In the genomic region with DNA sequence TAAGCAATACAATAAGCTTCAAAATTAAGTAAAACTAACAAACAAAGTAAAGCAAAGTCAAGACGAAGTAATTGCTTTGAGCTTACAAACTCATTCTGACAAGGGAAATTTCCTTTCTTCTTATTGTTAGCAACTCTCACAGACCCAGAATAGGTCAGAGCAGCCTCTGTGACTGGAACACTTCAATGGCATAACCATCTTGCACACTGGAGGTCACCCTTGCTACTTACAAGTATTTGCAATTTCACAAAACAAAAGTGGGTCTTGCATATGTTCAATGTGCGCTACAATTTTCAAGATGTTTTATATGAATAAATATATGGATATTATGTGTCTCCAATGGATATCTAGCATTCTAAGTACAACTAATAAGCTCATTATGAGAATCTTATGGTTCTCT, we compare ENCODE assay signal across 25 mouse cellular contexts.
DNase-seq lines count a peak whose midpoint lies in the region; ATAC-seq and TF ChIP-seq lines count a peak whose summit lies in the region.
"Had no signal": no experiment of that assay in that cellular context is flagged by ENCODE, and none has a peak within 500 bp of the region (broad histone marks: within the 10 kb centered on the region; RNA-seq: fewer than 3 reads in every experiment).

No protein-coding gene starts in this region.

- DNase-seq in embryonic facial prominence, embryonic 11.5 days (ENCODE audit: low spot score) = peak; percentile 38
- no peak for DNase-seq in embryonic facial prominence, embryonic 10.5 days (ENCODE audit: low spot score)
- DNase-seq in layer of hippocampus, adult 2 months (ENCODE audit: low spot score in 2 of 2) = no peak
- DNase-seq in layer of hippocampus, postnatal 25 days (ENCODE audit: extremely low spot score in 1 of 2, low spot score in 1 of 2) = no peak
- peak; percentile 7 for DNase-seq in 3T3-L1 (ENCODE audit: low read depth, low spot score)
- peak; percentile 69 for DNase-seq in brain, embryonic 14.5 days (ENCODE audit: low read depth)
- DNase-seq: adrenal gland, postnatal 14 days; cerebellum, adult 9-10 months; gastrocnemius, postnatal 14 days; heart, adult 11 months; heart, postnatal 14 days; kidney, adult 18-20 months; lung, postnatal 10 days; thymus, adult 18-20 months; thymus, postnatal 36 days had no signal

- H3K4me3 ChIP-seq in embryonic facial prominence, embryonic 11.5 days (ENCODE audit: low read depth, low read length) = no peak overlapping the region
- H3K4me3 ChIP-seq in embryonic facial prominence, embryonic 10.5 days = no peak overlapping the region
- H3K4me3 ChIP-seq in layer of hippocampus, adult 2 months = no peak overlapping the region
- H3K4me3 ChIP-seq: embryonic facial prominence, embryonic 12.5 days; erythroblast, embryonic 14.5 days; forebrain, embryonic 15.5 days; heart, embryonic 12.5 days; hindbrain, embryonic 12.5 days; midbrain, embryonic 12.5 days; stomach, embryonic 15.5 days had no signal

- WGBS in embryonic facial prominence, embryonic 11.5 days = 61% methylated on average over 2 of the region's 2 CpGs
- 64% methylated on average over 2 of the region's 2 CpGs for WGBS in embryonic facial prominence, embryonic 10.5 days

- no peaks in the 10 kb centered on the region for H3K4me1 ChIP-seq in embryonic facial prominence, embryonic 11.5 days (ENCODE audit: control insufficient read depth, insufficient read depth, low read length)
- no peaks in the 10 kb centered on the region for H3K4me1 ChIP-seq in embryonic facial prominence, embryonic 10.5 days
- H3K4me1 ChIP-seq: embryonic facial prominence, embryonic 12.5 days; heart, embryonic 12.5 days; stomach, embryonic 15.5 days had no signal

- no peaks in the 10 kb centered on the region for H3K9me3 ChIP-seq in embryonic facial prominence, embryonic 11.5 days (replicated peaks; ENCODE audit: control insufficient read depth, low read length)
- no peaks in the 10 kb centered on the region for H3K9me3 ChIP-seq in embryonic facial prominence, embryonic 10.5 days
- H3K9me3 ChIP-seq: embryonic facial prominence, embryonic 12.5 days; forebrain, embryonic 15.5 days; heart, embryonic 12.5 days; hindbrain, embryonic 12.5 days; midbrain, embryonic 12.5 days; stomach, embryonic 15.5 days had no signal

- H3K9ac ChIP-seq in embryonic facial prominence, embryonic 11.5 days (replicated peaks; ENCODE audit: low read length) = no peak overlapping the region
- H3K9ac ChIP-seq: embryonic facial prominence, embryonic 12.5 days; forebrain, embryonic 15.5 days; heart, embryonic 12.5 days; hindbrain, embryonic 12.5 days; midbrain, embryonic 12.5 days; stomach, embryonic 15.5 days had no signal

- no peak for ATAC-seq in embryonic facial prominence, embryonic 11.5 days (replicated peaks; ENCODE audit: insufficient number of reproducible peaks, low FRiP score, low TSS enrichment, low read depth)
- no peak for ATAC-seq in monocyte, adult 5-6 weeks (replicated peaks; ENCODE audit: insufficient number of reproducible peaks, low FRiP score, low TSS enrichment, poor library complexity, severe bottlenecking)
- ATAC-seq: activated CD4-positive, CD25-positive, alpha-beta regulatory T cell, adult 4 months; forebrain, embryonic 15.5 days; inflammation-experienced regulatory T-cells, adult 6 months had no signal

- TF ChIP-seq CTCF in layer of hippocampus, adult 2 months (conservative IDR thresholded peaks at IDR 0.05) = peak; percentile 28; the same call in 1 of the 2 replicates
- TF ChIP-seq CTCF in brain, embryonic 14.5 days (IDR thresholded peaks at IDR 0.05; ENCODE audit: borderline replicate concordance, extremely low read depth, insufficient read depth, insufficient read length) = peak; percentile 25; the same call in 1 of the 2 replicates

- no peaks in the 10 kb centered on the region for H3K36me3 ChIP-seq in embryonic facial prominence, embryonic 11.5 days (replicated peaks; ENCODE audit: control insufficient read depth, insufficient read depth, low read depth, low read length)
- H3K36me3 ChIP-seq in embryonic facial prominence, embryonic 10.5 days (replicated peaks) = no peaks in the 10 kb centered on the region
- H3K36me3 ChIP-seq: embryonic facial prominence, embryonic 12.5 days; forebrain, embryonic 15.5 days; heart, embryonic 12.5 days; hindbrain, embryonic 12.5 days; midbrain, embryonic 12.5 days; stomach, embryonic 15.5 days had no signal

- no peak for TF ChIP-seq POLR2A in brain, embryonic 14.5 days (IDR thresholded peaks at IDR 0.05; ENCODE audit: borderline replicate concordance, extremely low read depth, insufficient read depth, insufficient read length, poor library complexity, severe bottlenecking)

- H3K4me2 ChIP-seq in embryonic facial prominence, embryonic 11.5 days (ENCODE audit: low read depth, low read length) = no peak overlapping the region
- H3K4me2 ChIP-seq: embryonic facial prominence, embryonic 12.5 days; forebrain, embryonic 15.5 days; heart, embryonic 12.5 days; hindbrain, embryonic 12.5 days; midbrain, embryonic 12.5 days; stomach, embryonic 15.5 days had no signal

- H3K27ac ChIP-seq in embryonic facial prominence, embryonic 11.5 days (replicated peaks; ENCODE audit: low read depth, low read length) = no peak overlapping the region
- H3K27ac ChIP-seq in embryonic facial prominence, embryonic 10.5 days (replicated peaks) = no peak overlapping the region
- H3K27ac ChIP-seq in layer of hippocampus, adult 2 months = no peak overlapping the region
- H3K27ac ChIP-seq: embryonic facial prominence, embryonic 12.5 days; forebrain, embryonic 15.5 days; hindbrain, embryonic 12.5 days; midbrain, embryonic 12.5 days; stomach, embryonic 15.5 days had no signal

- H3K27me3 ChIP-seq in embryonic facial prominence, embryonic 11.5 days (ENCODE audit: control insufficient read depth, insufficient read depth, low read length) = no peaks in the 10 kb centered on the region
- no peaks in the 10 kb centered on the region for H3K27me3 ChIP-seq in embryonic facial prominence, embryonic 10.5 days (replicated peaks; ENCODE audit: low read depth, poor library complexity, severe bottlenecking)
- H3K27me3 ChIP-seq: embryonic facial prominence, embryonic 12.5 days; forebrain, embryonic 15.5 days; heart, embryonic 12.5 days; hindbrain, embryonic 12.5 days; midbrain, embryonic 12.5 days; stomach, embryonic 15.5 days had no signal

Comparison
In these comparisons a context has a peak if more than half of its experiments do, and no peak if none do; other contexts are left out.
1. DNase-seq: peak in embryonic facial prominence, embryonic 11.5 days (single experiment), 3T3-L1 (single experiment) and brain, embryonic 14.5 days (single experiment); none in embryonic facial prominence, embryonic 10.5 days (single experiment), layer of hippocampus, adult 2 months (0 of 2) and layer of hippocampus, postnatal 25 days (0 of 2).